In genomic region chrX:109626979-109627761, GRCm38 (mm10) we compare ENCODE assay signal across 13 mouse cellular contexts.
"Had no signal": no experiment of that assay in that cellular context is flagged by ENCODE, and none has a peak within 500 bp of the region (broad histone marks: within the 10 kb centered on the region; RNA-seq: fewer than 3 reads in every experiment).

No protein-coding gene starts in this region.

- H3K36me3 ChIP-seq: limb, embryonic 13.5 days; neural tube, embryonic 13.5 days had no signal

- H3K9me3 ChIP-seq: limb, embryonic 13.5 days; neural tube, embryonic 13.5 days had no signal

- H3K9ac ChIP-seq: limb, embryonic 13.5 days; liver, embryonic 14.5 days; neural tube, embryonic 13.5 days had no signal

- H3K27ac ChIP-seq: layer of hippocampus, adult 2 months; limb, embryonic 13.5 days; liver, embryonic 14.5 days; neural tube, embryonic 13.5 days; stomach, postnatal 0 days had no signal

- H3K4me3 ChIP-seq: layer of hippocampus, adult 2 months; limb, embryonic 13.5 days; neural tube, embryonic 13.5 days had no signal

- H3K4me2 ChIP-seq: limb, embryonic 13.5 days; neural tube, embryonic 13.5 days had no signal

- DNase-seq: kidney, adult 18-20 months; kidney, postnatal 10 days; kidney, postnatal 4 days; left cerebral cortex, postnatal 4 days; lung, adult 18-20 months; right cerebral cortex, adult 18-20 months; right cerebral cortex, postnatal 25 days; thymus, postnatal 4 days had no signal

- H3K27me3 ChIP-seq: limb, embryonic 13.5 days; neural tube, embryonic 13.5 days had no signal

- H3K4me1 ChIP-seq: limb, embryonic 13.5 days; neural tube, embryonic 13.5 days had no signal
